Mouse (Mus musculus) c-Kit-positive CD71-positive TER-119-positive erythroid progenitor cells, embryonic 14.5 days (primary cell): Measurements from ENCODE around the gene Nfe2l2.
"Not testable (repeated sequence)": the region's sequence is repeated elsewhere in the genome, so short reads cannot be mapped to it uniquely, and the experiment has no call there.

Source experiments
- DNase-seq: peaks from one replicate; pipeline ENCODE4 v3.0.0-alpha.2; 2013; ENCODE audit warnings: low spot score

Nfe2l2 gene

GRCm38 (mm10) chr2:75643950-75644349 is 60.5 kb downstream of the Nfe2l2 start:
- DNase-seq = no peak

- no peak for DNase-seq
Measured at GRCm38 (mm10) chr2:75642795-75643550, 61.5 kb downstream of the Nfe2l2 start.

- DNase-seq = not testable (repeated sequence)
Measured at GRCm38 (mm10) chr2:75642312-75642711, 62.1 kb downstream of the Nfe2l2 start.

- not testable (repeated sequence) for DNase-seq
Measured at GRCm38 (mm10) chr2:75639535-75639934, 64.9 kb downstream of the Nfe2l2 start.

GRCm38 (mm10) chr2:75637822-75638221 is 66.6 kb downstream of the Nfe2l2 start:
- not testable (repeated sequence) for DNase-seq

GRCm38 (mm10) chr2:75637361-75637760 is 67.1 kb downstream of the Nfe2l2 start:
- DNase-seq = no peak

- DNase-seq = not testable (repeated sequence)
Measured at GRCm38 (mm10) chr2:75637055-75637304, 67.5 kb downstream of the Nfe2l2 start.

- DNase-seq = no peak
Measured at GRCm38 (mm10) chr2:75636261-75637054, 68.0 kb downstream of the Nfe2l2 start.

- DNase-seq = not testable (repeated sequence)
Measured at GRCm38 (mm10) chr2:75634431-75634830, 70.0 kb downstream of the Nfe2l2 start.

- DNase-seq = no peak
Measured at GRCm38 (mm10) chr2:75633784-75634183, 70.7 kb downstream of the Nfe2l2 start.

GRCm38 (mm10) chr2:75633381-75633780 is 71.1 kb downstream of the Nfe2l2 start:
- no peak for DNase-seq

GRCm38 (mm10) chr2:75632721-75633181 is 71.7 kb downstream of the Nfe2l2 start:
- DNase-seq = no peak

- no peak for DNase-seq
Measured at GRCm38 (mm10) chr2:75632043-75632442, 72.4 kb downstream of the Nfe2l2 start.

- DNase-seq = no peak
Measured at GRCm38 (mm10) chr2:75631421-75631820, 73.0 kb downstream of the Nfe2l2 start.

GRCm38 (mm10) chr2:75628487-75628886 is 76.0 kb downstream of the Nfe2l2 start:
- DNase-seq = no peak

- DNase-seq = no peak
Measured at GRCm38 (mm10) chr2:75626597-75627440, 77.6 kb downstream of the Nfe2l2 start.
